Mouse (Mus musculus): ENCODE data around the gene Thsd4. TPM values are rescaled to one million over a fixed set of nuclear protein-coding genes. Genes with fewer than 3 reads are reported as not detected.
A peak's percentile ranks its signal among the peaks of the same experiment; 100 is the strongest.
"Not testable (repeated sequence)": the region's sequence is repeated elsewhere in the genome, so short reads cannot be mapped to it uniquely, and the experiment has no call there.

The Thsd4 gene
- polyA plus RNA-seq, 1 experiment from 2014 or later, result 20.2 TPM

DNA sequence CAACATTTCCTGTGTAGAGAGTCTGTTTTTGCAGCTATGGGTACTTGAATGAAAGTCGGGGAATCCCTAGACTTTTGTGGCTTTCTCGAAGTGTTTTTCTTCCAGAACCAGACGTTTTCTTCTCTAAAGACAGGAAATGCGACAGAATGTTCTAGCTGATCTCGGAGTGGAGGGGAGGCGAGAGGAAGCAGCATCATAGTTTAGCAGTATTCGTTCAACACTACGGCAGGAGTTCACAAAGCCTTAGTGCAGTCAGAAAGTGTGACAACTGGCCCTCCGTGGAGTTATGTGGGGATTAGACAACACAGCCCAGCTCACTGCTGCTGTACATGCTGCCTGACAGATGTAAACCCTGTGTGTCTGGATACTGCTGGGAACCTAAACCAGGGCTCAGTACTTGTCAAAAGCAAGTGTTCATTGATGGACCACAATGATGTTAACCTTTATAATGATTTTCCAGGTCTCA, 579.9 kb downstream of the Thsd4 start:
- peak; percentile 13; the same call in 1 of the 2 replicates for ATAC-seq
- no peaks in the 10 kb centered on the region for H3K36me3 ChIP-seq (ENCODE audit: control insufficient read depth, insufficient read depth, low read length)
- H3K27me3 ChIP-seq (replicated peaks; ENCODE audit: control insufficient read depth, insufficient read depth, low read length), result no peaks in the 10 kb centered on the region
- peaks cover 17% of the 10 kb centered on the region for H3K4me1 ChIP-seq (ENCODE audit: control insufficient read depth, insufficient read depth, low read length)
- 36% methylated on average over 9 of the region's 9 CpGs for WGBS
- H3K4me3 ChIP-seq (ENCODE audit: low read length), result no peak overlapping the region
- no peak overlapping the region; the same call in 1 of the 2 replicates for H3K9ac ChIP-seq (ENCODE audit: low read depth, low read length)
- H3K27ac ChIP-seq (ENCODE audit: low read length), result peak overlapping the region; percentile 70
- peak overlapping the region; percentile 23; the same call in 1 of the 2 replicates for H3K4me2 ChIP-seq (ENCODE audit: low read depth, low read length)
- no peaks in the 10 kb centered on the region for H3K9me3 ChIP-seq (ENCODE audit: control insufficient read depth, low read length)

DNA sequence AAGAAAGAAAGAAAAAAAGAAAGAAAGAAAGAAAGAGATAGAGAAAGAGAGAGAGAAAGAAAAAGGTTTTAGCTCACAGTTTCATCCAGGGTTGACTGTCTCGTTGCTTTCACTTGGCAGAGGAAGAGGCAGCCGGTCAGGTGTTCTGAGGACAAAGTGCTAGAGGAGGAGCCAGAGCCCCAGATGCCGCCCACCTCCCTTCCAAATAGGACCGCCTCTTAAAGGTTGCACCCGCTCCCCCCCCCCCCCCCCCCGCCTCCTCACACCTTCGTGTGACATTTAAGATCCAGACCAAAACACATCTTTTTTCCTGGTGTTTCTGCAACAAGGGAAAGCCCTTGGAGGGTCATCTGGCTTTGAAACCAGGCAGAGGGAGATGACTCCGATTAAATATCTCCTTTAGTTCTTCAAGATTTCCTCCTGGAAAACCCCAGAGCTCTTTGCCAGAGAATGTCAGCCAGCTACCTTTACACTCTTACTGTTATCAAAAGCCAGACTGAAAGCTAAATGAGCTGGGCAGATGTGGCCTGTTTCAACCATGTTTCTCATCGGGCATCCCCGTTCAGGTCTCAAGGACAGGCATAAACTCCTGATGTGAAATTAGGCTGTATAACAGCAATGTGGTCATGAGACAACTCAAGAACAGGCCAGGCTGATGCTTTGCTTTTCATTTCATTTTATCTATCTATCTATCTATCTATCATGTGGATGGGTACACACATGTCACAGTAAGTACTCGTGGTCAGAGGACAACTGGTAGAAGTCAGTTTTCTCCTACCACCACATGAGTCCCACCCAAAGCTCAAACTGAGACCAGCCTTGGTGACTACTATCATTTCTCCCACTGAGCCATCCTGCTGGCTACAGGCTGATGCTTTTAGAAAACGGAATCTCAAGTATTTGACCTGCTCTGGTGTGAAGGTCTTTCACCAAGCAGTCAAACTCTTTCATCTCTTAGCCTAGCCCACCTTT, 580.6 kb downstream of the Thsd4 start:
- Histone ChIP-seq H3K4me2 (ENCODE audit: low read depth, low read length) (no peak overlapping the region), H3K27me3 (replicated peaks; ENCODE audit: control insufficient read depth, insufficient read depth, low read length) (no peaks in the 10 kb centered on the region), H3K9me3 (ENCODE audit: control insufficient read depth, low read length) (no peaks in the 10 kb centered on the region), H3K4me3 (ENCODE audit: low read length) (peak overlapping the region; percentile 42; the same call in 1 of the 2 replicates), H3K4me1 (ENCODE audit: control insufficient read depth, insufficient read depth, low read length) (peaks cover 17% of the 10 kb centered on the region), H3K9ac (ENCODE audit: low read depth, low read length) (peak overlapping the region; percentile 56; the same call in 1 of the 2 replicates), H3K36me3 (ENCODE audit: control insufficient read depth, insufficient read depth, low read length) (no peaks in the 10 kb centered on the region), H3K27ac (ENCODE audit: low read length) (peak overlapping the region; percentile 70)
- ATAC-seq, result 0 out of 2 replicates have a peak, but pooled peaks have one; percentile 42
- 60% methylated on average over 10 of the region's 12 CpGs for WGBS

DNA sequence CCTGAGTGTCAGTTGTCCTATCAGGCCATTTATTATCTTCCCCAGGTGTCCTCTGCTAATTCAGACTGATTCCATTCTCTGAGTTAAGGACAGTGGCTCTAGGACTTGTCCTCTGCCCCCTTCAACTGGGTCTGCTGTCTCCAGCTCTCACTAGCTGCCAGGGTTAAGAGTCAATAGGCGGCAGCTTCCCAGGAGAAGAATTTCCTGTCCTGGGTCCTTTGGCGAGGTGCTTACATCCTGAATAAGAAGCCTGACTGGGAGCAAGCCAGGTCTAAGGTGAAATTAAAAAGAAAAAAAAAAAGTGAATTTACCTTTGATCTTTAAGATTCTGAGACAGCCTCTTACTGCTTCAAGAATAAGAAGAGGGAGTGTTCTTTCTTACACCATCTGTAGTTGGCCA, 582.2 kb downstream of the Thsd4 start:
- Histone ChIP-seq H3K27me3 (replicated peaks; ENCODE audit: control insufficient read depth, insufficient read depth, low read length) (no peaks in the 10 kb centered on the region), H3K4me1 (ENCODE audit: control insufficient read depth, insufficient read depth, low read length) (peaks cover 16% of the 10 kb centered on the region), H3K27ac (ENCODE audit: low read length) (0 out of 2 replicates have a peak overlapping the region, but pooled peaks have one; percentile 10), H3K9ac (ENCODE audit: low read depth, low read length) (peak overlapping the region; percentile 29; the same call in 1 of the 2 replicates), H3K4me3 (ENCODE audit: low read length) (peak overlapping the region; percentile 42), H3K9me3 (ENCODE audit: control insufficient read depth, low read length) (no peaks in the 10 kb centered on the region), H3K36me3 (ENCODE audit: control insufficient read depth, insufficient read depth, low read length) (no peaks in the 10 kb centered on the region), H3K4me2 (ENCODE audit: low read depth, low read length) (peak overlapping the region; percentile 46)
- WGBS, result 48% methylated on average over 2 of the region's 2 CpGs
- ATAC-seq, result no peak

DNA sequence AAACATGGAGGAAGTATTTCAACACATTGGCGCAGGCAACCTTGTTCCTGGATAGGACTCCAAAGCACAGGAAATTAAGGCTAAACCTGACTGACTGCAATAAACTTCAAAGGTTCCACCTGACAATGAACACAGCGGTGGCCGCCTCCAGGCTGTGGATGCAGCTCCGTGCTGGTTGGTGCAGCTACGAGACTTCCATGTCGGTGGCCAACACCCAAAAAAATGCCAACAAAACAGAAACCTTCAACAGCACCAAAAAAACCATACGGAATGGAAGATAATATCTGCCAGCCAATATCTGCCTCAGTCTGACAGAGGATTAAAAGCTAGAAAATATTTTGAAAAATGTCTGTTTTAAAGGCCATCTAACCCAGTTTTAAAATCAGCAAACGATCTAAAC, 583.3 kb downstream of the Thsd4 start:
- Histone ChIP-seq H3K4me1 (ENCODE audit: control insufficient read depth, insufficient read depth, low read length) (peaks cover 11% of the 10 kb centered on the region), H3K27ac (ENCODE audit: low read length) (no peak overlapping the region), H3K36me3 (ENCODE audit: control insufficient read depth, insufficient read depth, low read length) (no peaks in the 10 kb centered on the region), H3K27me3 (replicated peaks; ENCODE audit: control insufficient read depth, insufficient read depth, low read length) (no peaks in the 10 kb centered on the region), H3K4me2 (ENCODE audit: low read depth, low read length) (peak overlapping the region; percentile 46; the same call in 1 of the 2 replicates), H3K9me3 (ENCODE audit: control insufficient read depth, low read length) (no peaks in the 10 kb centered on the region), H3K4me3 (ENCODE audit: low read length) (peak overlapping the region; percentile 42), H3K9ac (ENCODE audit: low read depth, low read length) (no peak overlapping the region)
- ATAC-seq, result no peak
- WGBS, result 79% methylated on average over 8 of the region's 8 CpGs

DNA sequence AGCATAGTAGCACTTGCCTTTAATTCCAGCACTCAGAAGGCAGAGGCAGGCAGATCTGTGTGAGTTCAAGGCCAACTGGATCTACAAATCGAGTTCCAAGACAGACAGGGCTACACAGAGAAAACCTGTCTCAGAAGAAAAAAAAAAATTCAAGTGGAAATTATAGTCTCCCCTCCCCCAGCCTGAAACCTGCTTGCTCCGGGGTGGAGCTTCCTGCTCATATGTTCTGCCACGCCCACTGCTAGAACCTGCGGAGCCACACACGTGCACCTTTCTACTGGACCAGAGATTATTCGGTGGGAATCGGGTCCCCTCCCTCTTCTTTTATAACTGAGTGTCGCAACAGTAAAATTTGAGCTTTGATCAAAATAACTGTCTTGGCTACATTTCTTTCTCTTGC, 586.0 kb downstream of the Thsd4 start:
- not testable (repeated sequence) for H3K36me3 ChIP-seq (ENCODE audit: control insufficient read depth, insufficient read depth, low read length); H3K4me3 ChIP-seq (ENCODE audit: low read length); ATAC-seq; H3K27me3 ChIP-seq (replicated peaks; ENCODE audit: control insufficient read depth, insufficient read depth, low read length); H3K4me2 ChIP-seq (ENCODE audit: low read depth, low read length); H3K27ac ChIP-seq (ENCODE audit: low read length); H3K9ac ChIP-seq (ENCODE audit: low read depth, low read length); H3K9me3 ChIP-seq (ENCODE audit: control insufficient read depth, low read length); H3K4me1 ChIP-seq (ENCODE audit: control insufficient read depth, insufficient read depth, low read length)
- 73% methylated on average over 8 of the region's 8 CpGs for WGBS

DNA sequence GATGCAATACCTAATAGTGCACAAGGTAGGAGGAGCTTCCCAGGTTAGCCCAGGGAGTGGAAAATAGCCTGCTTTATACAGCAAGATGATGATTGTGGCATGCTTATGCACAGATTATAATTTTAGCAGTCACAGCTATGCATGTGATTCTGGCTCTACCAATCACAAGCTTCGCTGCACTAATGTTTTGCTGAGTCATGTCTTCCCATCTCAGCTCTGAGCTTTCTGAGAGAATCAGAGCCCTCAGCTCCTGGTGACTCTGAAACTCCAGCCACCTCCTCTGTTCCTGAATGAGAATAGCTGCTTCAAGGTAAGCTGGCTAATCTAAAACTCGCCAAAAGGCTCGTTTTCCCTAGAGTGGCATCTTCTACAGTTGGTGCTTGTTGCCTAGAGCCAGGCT, 591.6 kb downstream of the Thsd4 start:
- H3K9me3 ChIP-seq (ENCODE audit: control insufficient read depth, low read length), result no peaks in the 10 kb centered on the region
- 79% methylated on average over 3 of the region's 3 CpGs for WGBS
- H3K4me1 ChIP-seq (ENCODE audit: control insufficient read depth, insufficient read depth, low read length), result no peaks in the 10 kb centered on the region
- peaks cover 2% of the 10 kb centered on the region; the same call in 1 of the 2 replicates for H3K36me3 ChIP-seq (ENCODE audit: control insufficient read depth, insufficient read depth, low read length)
- ATAC-seq, result no peak
- H3K27ac ChIP-seq (ENCODE audit: low read length), result no peak overlapping the region
- no peaks in the 10 kb centered on the region for H3K27me3 ChIP-seq (replicated peaks; ENCODE audit: control insufficient read depth, insufficient read depth, low read length)
- H3K9ac ChIP-seq (ENCODE audit: low read depth, low read length), result no peak overlapping the region
- H3K4me3 ChIP-seq (ENCODE audit: low read length), result no peak overlapping the region
- no peak overlapping the region for H3K4me2 ChIP-seq (ENCODE audit: low read depth, low read length)

Other genes starting within 250 kb of the Thsd4 start
- 10.7 and 11.7 TPM in 2 replicates for gene Lrrc49, start 166.1 kb upstream of the Thsd4 start, polyA plus RNA-seq (2015; fragmentation: Nextera tagmentation; extraction: Ambion mirVana)
- 1.6 and 1.7 TPM in 2 replicates for gene Larp6, start 190.9 kb upstream of the Thsd4 start, polyA plus RNA-seq (2015; fragmentation: Nextera tagmentation; extraction: Ambion mirVana)